Mouse (Mus musculus) thymus, postnatal 25 days (tissue): Measurements from ENCODE around the gene Lin28b.

Source experiments
- DNase-seq: peaks from one replicate; pipeline ENCODE4 v3.0.0; 2022

Lin28b gene

DNA sequence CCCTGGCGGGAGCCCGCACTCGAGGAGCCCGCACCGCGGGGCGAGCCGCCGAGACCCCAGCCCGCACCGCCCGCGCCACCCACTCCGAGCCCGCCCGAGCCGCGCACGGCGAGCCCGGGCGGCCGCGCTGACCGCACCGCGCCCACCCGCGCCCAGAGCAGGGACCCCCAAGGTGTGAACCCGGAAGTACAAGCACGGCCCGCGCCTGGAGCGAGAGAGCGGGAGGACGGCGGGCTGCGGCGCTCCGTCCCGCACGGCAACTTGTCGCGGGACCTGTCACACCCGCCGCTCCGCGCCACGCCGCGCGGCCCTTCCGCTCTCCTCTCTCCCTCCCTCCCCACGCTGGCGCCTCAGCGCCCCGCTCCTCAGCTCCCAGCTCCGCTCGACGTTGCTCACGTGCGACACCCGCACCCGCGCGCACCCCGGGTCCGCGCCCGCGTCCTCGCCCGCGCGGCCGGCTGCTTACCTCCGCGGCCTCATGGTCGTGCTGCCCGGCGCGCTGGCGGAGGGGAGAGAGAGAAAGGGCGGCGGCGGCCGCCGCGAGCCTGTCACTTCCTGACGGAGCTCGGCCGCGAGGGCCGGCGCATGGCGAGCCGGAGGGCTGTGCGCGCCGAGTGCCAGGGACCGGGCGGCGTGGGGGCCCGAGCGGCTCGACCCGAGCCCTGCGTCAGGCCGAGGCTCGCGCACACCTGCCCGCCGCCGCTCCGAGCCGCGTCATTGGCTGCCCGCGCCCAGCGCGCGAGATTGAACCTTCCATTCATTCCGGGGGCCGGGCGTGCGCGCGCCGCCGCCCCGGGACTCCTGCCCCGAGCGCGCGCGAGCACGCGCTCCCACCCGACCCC, at the start of gene Lin28b:
Lin28b (minus strand) TSS at position 635 of the 842 bp plus-strand sequence.
- DNase-seq, result peak; percentile 8

DNA sequence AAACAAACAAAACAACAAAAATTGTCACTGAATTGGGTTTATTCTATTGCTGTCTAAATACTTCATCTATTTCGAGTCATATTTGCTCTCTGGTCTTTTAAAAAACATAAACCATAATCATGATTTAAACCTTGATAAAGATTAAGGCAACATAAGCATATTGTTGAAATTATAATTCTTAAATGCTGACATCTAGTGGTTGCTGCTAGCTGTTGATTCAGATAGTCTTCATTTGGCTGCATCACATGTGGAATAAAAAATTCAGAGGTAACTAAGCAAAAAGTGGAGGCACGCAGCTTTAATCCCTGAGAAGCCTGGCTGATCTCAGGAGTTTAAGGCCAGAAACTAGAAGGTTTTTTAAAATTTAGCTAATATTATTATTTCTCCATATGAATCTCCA, 25.6 kb upstream of the Lin28b start:
- DNase-seq, result no peak

DNA sequence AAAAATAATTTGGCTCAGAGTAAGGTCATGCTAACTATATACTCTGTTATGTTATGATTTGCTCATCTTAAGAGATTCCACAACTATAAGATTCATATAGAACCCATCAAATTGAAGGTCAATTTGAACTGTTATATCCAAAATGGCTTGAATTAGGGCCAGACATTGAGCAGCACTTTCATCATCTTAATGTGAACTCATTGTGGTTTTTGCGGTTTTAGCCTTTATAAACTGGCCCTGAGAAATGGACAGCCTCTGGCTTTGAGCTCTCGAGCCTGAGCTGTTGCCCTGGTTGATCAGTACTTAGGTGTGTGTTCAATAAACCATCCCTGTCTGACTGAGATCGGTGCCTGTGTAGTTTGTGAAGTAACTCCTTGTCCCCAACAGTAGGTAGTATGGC, 24.5 kb upstream of the Lin28b start:
- DNase-seq, result no peak

DNA sequence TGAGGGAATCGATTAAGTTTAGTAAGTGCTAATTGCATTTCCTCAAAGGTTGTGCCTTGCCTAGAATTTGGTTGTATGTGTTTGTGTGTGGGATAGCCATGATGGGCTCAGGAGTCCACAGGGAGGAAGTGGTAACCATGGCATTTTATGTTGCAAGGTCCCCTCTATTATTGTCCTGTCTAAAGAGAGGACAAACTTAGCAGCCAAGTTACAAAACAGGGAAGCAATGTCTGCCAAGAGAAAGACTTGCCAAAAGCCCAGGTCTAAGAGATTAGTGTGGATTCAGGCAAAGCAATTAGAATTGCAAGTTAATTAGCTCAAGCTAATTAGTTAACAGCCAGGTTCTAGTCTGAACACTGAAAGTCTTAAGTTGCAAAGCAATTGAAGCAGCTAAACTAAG, 14.1 kb upstream of the Lin28b start:
- no peak for DNase-seq

DNA sequence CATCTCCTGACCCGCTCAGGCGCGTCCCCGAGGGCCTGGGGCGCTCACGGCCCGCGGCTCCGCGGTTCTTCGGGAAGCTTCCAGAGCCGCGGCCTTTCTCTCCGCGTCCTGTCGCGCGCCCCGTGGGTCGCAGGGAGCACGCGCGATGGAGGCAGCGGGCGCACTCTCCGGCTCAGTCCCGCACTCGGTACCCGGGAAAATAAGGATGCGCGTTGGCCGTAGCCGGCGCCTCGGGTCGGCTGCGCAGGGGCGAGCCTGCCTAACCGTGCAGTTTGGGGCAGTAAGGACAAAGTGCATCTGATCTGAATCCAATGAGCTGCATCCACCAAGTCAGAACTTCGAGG, 380 bp upstream of the Lin28b start:
- no peak for DNase-seq

DNA sequence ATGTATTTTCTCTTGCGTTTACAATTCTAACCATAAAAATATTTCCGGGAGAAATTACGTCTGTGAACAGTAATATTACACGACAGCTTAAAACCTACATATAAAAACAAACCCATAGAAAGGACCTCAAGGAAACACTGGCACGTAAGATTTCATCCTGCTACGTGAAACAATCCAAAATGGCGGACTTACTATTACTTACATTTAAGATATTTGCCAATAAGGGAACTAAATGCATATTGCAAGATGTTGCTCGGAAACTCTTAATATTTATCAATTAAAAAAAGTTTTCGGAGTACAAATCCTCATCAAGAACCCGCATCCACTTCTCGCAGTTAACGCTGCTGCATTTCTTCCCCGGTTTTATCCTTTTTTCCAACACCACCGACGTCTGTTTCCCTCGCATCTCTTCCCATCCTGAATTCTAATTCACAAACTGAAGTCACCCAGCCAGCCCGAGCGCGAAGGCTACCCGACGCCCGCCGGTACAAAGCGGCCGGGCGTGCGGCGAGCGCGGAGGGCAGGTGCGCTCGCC, 902 bp downstream of the Lin28b start:
- no peak for DNase-seq

DNA sequence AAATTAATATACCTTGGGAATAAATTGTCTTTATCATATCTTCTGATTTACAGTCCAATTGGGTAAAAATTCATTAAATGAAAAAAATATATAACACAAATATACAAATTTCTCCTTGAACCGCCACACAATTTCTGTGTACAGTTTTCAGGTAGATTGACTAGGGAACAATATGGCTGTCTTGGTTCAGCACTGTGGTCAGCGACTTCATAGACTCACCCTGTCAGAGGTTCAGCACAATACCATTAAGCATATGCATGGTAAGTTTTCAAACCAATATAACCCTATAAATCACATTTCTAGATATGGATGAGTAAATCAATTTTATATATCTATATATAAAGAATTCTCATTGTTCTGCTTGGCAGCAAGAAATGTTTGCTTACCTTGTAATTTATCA, 3.0 kb downstream of the Lin28b start:
- no peak for DNase-seq

DNA sequence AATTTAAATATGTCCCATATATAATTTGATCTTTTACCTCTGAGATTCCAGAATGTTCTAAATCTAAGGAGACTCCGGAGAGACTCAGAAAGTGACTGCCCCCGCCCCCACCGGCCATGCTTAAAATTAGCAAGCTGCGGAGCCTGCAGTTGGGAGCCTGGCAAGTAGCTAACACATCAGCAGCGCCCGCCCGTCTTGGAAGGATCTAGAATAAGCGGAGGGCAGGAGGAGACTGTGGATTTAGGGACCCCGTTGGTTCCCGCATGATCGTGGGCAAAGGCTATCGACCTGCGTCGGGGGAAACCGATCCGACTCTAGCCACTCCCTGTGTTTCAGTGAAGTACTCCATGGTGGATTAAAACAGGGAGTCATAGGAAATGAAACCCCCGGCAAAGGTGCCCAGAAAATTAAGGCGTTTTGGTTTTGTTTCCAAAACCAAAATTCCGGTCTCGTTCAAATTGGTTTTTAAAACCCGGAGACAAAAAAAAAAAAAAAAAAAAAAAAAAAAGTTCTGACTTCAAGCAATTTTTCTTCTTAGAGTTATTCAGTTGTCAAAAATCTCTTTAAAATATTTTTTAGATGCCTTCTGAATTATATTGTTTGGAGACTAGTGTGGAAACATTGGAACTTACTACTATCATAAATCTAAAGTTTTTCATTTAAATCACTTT, 12.4 kb downstream of the Lin28b start:
- no peak for DNase-seq

DNA sequence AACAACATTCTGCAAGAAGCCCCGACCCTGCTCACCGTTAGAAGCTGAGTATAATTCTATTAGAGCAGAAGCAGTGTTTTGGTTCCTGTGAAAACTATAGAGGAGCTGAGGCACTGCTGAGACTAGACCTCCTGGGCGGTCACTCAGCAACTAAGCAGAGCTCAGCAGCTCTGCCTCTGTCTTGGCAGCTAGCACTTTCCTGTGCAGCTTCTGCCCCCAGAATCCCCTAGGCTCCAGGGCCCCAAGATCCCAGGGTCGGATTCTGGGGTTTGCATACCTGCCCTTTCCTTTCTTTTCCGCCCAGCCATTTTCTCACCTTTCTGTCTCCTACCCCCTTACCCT, 13.1 kb downstream of the Lin28b start:
- no peak for DNase-seq

DNA sequence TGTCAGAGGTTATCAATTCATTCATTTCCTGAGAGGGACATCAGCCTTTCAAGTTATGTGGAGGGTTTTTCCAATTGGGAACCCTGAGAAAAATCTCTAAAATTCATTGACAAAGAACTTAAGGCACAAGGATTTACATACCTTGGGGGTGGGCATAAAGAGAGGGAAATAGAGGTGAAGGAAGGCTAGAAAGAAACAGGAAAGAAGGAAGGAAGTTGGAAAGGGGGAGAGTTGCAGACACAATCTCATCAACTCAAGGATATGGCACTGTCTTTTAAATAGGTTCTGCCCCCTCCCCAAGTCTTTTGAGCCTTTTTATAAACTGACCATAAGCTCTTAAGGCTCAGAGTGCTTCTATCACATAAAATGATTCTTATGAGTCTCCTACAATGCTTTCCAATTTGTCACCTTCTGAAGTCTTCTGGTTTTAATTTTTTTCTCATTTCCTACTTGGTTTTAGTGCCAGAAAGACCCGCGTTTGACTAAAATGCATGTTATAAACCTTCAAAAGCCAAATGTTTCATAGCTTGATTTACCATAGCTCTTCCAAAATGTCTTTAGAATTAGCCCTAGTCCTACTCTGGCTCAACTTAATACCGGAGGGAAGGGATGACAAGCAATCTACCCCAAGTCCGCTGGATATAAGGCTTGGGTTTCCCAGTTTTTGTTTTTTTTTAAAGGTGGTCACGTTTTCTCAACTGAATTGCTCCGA, 13.6 kb downstream of the Lin28b start:
- DNase-seq, result no peak

DNA sequence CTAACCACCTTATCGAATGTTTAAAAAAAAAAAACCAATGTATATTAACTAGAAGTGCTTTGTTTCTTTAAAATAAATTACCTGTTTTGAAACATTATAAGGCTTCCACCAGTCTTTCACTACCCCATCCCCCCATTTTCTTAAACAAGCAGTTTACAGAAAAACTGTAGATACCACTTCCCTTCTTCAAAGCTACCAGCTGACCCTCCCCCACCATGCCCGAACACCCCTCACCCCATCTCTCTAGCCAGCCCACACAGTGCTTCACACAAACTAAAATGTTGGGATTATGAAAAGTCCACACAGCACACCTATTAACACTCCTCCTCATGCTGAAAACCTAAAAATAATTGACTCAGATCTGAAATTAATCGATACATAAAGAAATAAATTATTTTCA, 14.9 kb downstream of the Lin28b start:
- DNase-seq, result no peak

DNA sequence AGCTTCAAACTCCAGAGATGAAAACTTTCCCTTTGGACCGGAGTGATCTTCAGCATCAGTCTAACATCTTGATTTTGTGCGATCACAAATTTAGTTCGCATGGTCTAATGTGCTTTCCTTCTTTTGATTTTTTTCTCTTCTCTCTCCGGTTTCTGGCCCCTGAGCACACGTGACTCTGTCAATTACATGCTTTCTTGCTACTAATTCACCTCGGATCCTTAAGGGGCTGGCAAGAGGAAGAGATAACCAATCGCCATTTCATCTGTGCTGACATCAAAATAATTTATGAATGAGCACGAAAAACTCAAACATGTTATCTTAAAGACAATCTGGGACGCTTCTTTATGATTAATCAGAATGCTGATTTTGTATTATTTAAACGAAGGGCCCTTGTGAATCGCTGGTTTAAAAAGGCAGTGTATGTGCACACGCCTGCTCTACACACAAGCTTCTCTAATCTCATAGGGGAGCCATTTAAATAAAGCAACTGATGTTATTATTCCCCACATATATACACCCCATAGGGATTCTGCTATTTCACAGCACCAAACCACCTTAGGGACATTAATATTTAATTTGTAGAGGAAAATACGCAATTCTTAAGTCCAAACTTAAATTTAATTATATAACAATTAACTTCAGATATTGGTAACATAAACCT, 16.0 kb downstream of the Lin28b start:
- no peak for DNase-seq

DNA sequence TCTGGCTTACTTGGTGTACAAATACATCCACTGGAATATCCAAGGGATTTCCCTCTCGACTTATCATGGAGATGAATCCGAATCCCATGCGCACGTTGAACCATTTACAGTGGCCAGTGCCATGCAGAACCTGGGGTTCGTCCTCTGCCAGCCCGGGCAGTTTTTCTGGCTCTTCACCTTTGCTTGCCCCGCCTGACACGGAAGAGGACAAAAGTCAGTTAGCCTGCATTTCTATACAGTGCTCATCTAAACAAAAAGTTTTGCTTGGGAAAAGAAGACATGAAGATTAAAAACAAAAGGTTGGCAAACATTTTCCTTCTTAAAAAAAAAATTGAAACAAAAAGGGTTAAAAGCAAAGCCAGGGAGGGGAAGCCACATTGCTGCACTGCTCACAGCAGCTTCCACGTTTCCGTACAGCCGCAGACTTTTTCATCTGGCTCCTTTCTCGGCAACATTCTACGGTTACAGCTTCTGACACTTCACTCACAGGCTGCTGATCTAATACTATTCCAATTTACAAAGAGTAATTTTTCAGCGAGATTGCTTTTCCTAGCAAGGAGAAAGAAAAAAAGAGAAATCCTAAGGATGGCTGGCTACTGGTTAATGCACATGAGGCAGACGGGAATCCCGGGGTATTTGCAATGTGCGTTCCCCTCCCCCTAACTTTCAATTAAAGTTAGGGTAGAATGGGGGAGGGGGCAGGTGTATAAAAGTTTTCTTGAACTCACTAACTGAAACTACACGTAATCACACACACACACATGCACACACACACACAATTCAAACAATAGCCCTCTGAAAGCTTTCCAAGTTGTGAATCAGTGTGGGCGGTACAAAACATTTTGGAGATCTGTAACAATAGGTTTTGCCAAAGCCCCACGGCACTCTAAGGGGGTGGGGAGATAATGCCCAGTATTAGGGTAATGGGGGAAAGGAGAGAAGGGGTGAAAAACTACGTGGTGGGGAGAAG, 16.9 kb downstream of the Lin28b start:
- DNase-seq, result no peak

DNA sequence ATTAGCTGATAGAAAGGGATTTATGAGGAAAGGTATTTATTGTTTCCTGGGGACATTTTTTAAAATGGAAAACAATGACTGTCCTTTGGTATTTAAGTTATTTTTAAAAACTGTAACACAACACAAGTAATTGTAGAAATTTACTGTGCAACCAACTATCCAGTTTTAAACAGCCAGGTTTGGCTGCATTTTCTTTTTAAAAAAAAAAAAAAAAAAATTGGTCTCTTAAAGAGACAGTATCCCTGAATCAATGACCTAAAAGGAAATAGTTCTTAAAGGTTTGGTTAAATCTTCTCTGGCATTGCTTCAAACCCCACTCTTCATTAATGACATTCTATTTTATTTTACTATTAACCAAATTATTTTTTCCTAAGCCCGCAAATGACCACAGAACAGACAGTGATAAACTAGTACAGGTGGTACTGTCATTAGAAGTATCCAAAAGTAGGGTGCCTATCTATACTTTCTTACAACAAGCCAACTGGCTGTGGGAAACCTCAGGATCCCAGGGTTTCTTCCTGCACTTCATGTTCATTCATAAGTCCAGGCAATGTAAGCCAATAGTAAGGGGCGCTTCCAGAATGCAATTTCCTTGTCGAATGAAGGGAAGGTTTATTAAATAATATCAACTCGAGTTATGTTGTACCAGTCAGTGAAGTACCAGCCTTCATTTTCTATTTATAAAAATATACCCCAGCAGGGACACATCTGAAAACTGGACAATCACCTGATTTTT, 17.8 kb downstream of the Lin28b start:
- DNase-seq, result no peak

DNA sequence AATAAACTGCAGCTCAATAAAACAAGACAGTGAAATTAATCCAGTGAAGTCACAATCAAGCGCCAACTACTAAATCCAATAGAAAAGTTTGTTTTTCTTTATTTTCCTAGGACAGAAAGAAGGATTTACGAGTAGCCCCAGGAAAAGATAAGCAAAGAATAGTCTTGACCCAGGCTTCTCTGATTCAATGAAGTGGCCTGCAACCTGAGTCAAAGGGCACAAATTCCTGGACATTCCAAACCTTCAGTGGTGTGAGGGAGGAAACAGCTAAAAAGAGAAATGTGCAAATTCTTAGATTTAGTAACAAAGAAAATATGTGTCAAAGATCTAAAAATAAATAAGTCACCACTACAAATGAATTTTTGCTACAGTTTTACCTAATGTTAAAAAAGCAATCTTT, 27.6 kb downstream of the Lin28b start:
- DNase-seq, result no peak

DNA sequence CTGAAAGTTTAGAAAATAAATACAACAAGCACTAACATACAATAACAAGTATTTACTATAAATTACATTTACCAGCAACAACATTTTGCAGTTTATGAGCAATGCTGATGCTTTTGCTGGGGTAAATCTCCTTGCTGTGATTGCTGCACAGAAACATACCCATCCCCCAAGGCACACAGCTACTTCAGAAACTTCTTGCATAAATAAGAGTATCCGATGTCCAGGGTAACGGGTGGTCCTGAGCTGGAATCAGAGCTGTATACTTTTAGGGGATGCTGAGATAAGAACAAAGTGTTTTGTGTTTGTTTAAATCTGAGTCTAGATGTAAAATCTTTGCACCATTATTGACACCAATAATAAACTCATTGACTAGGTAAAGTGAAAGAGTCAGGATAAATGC, 28.1 kb downstream of the Lin28b start:
- no peak for DNase-seq

DNA sequence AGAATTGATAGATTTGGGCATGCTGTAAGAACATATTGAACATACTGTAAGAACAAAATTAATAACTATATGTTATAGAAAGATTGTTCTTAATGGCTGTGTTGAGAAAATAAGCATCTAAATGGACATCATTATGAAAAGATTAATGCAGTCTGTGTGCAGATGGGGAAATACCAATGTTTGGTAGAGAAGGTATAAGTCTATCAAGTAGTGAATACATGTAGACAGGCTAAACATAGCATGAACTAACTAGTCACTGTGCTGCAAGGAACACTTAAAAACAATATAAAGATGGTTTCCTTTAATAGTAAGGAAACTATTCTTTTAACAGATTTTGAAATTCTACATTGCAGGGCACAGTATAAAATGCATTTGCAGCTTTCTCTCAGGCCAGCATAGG, 39.6 kb downstream of the Lin28b start:
- DNase-seq, result no peak

DNA sequence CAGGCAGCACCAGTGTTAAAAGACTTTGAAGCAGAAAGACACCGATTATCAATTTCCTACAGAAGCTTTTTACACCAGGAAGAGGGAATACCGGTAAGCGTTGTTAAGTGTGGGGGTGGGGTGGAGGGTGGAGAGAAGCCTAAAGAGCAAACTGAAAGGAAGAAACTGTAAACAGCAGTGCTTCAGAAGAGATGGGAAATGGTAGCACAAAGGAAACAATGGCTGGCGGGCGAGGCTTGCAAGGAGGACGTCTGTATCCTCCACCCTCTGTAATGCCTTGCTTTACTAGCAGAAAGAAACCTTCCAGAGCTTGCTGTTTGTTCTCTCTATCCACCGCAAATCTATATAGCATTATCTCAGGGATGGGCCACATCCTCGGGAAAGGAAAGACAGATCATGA, 40.0 kb downstream of the Lin28b start:
- no peak for DNase-seq

DNA sequence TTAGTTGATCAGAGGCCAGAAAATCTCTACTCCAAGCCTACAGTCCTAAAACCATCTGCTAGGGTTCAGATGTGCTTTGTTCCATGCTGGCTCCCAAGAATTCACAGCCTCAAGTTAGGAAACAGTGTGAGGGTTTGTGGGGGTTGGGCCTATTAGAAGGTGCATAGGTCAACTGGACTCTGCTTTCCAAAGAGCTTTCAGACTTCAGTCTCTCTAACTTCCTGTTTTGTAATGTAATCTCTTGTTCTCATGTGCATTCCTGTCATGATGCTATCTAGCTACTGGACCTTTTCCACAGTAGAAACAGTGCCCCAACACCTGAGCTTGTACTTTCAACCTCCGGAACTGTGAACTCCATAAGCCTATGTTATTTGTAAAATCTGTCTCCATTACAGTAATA, 63.8 kb downstream of the Lin28b start:
- no peak for DNase-seq

DNA sequence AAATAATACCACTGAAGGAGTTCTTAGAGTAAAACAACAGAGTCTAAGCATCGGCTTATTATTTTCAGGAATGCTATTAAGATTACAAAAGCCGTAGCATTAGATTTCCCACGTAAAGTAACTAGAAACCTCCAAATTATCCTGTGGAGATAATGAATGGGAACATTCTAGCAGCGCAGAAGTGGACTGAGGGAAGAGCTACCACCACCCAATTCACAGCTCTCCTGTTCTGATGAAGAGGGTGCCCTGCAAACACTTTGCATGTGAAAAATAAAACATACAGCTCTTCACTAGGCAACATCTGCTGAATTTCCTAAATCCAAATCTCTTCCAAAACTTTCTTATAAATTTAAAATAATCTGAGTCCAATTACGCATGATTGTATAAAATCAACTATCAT, 74.1 kb downstream of the Lin28b start:
- no peak for DNase-seq

DNA sequence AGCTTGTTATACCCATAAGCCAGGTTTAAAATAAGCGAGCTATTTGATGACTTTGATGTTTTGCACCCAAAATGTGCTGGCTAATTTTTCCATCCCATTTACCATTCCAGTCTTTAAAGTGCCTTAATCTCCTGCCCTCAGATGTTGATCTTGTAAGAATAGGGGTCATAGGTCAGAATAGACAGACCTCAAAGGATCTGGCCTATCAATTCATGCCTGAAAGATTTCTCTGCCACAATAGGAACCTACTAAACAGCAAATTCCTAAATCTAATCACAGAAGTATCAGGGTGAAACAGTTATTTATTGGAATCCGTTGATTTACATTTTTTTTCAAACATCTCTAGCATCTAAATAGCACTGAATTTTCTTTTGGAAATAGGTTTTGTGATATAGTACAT, 74.5 kb downstream of the Lin28b start:
- DNase-seq, result no peak
